Mouse (Mus musculus) urinary bladder, postnatal 14 days (tissue): Measurements from ENCODE around the gene Tox3.

ENCODE experiments used
- DNase-seq: peaks from one replicate; pipeline ENCODE4 v3.0.0; 2021; ENCODE audit warnings: low spot score

The Tox3 gene

GRCm38 (mm10) chr8:90323824-90324223 is 24.3 kb downstream of the Tox3 start:
- no peak for DNase-seq

- no peak for DNase-seq
These were observed 25.3 kb downstream of the Tox3 start for GRCm38 (mm10) chr8:90322701-90323439.

- DNase-seq: no peak
These were observed 26.9 kb downstream of the Tox3 start for GRCm38 (mm10) chr8:90321255-90321654.

- DNase-seq: no peak
These were observed 33.8 kb downstream of the Tox3 start for GRCm38 (mm10) chr8:90314312-90314711.

GRCm38 (mm10) chr8:90302951-90303350 is 45.2 kb downstream of the Tox3 start:
- DNase-seq: no peak

GRCm38 (mm10) chr8:90302252-90302651 is 45.9 kb downstream of the Tox3 start:
- no peak for DNase-seq

GRCm38 (mm10) chr8:90301543-90301942 is 46.6 kb downstream of the Tox3 start:
- no peak for DNase-seq

- no peak for DNase-seq
These were observed 47.2 kb downstream of the Tox3 start for GRCm38 (mm10) chr8:90300973-90301372.

GRCm38 (mm10) chr8:90294061-90294460 is 54.1 kb downstream of the Tox3 start:
- DNase-seq: no peak

GRCm38 (mm10) chr8:90290811-90291210 is 57.3 kb downstream of the Tox3 start:
- no peak for DNase-seq

GRCm38 (mm10) chr8:90276722-90277121 is 71.4 kb downstream of the Tox3 start:
- DNase-seq: no peak

- no peak for DNase-seq
These were observed 75.0 kb downstream of the Tox3 start for GRCm38 (mm10) chr8:90273182-90273581.

- DNase-seq: no peak
These were observed 76.2 kb downstream of the Tox3 start for GRCm38 (mm10) chr8:90271920-90272319.

GRCm38 (mm10) chr8:90267698-90268256 is 80.4 kb downstream of the Tox3 start:
- DNase-seq: no peak

- DNase-seq: no peak
These were observed 81.2 kb downstream of the Tox3 start for GRCm38 (mm10) chr8:90266986-90267385.

GRCm38 (mm10) chr8:90266239-90266638 is 81.9 kb downstream of the Tox3 start:
- DNase-seq: no peak

GRCm38 (mm10) chr8:90254158-90254867 is 93.8 kb downstream of the Tox3 start:
- no peak for DNase-seq

- no peak for DNase-seq
These were observed 101.8 kb downstream of the Tox3 start for GRCm38 (mm10) chr8:90246357-90246756.

- DNase-seq: no peak
These were observed 102.3 kb downstream of the Tox3 start for GRCm38 (mm10) chr8:90245828-90246227.

GRCm38 (mm10) chr8:90245187-90245586 is 103.0 kb downstream of the Tox3 start:
- no peak for DNase-seq

- DNase-seq: no peak
These were observed 103.5 kb downstream of the Tox3 start for GRCm38 (mm10) chr8:90244458-90245145.

GRCm38 (mm10) chr8:90243957-90244356 is 104.2 kb downstream of the Tox3 start:
- DNase-seq: no peak

GRCm38 (mm10) chr8:90242351-90242750 is 105.8 kb downstream of the Tox3 start:
- DNase-seq: no peak
